Mouse (Mus musculus) liver, postnatal 0 days (tissue): ENCODE measurements at regions not wholly inside any gene's neighbourhood (a gene's known extent, or its start where the extent isn't known, plus 50 kb on each side); places are given as distances from the start of the nearest gene placed in this dataset.
A peak's percentile ranks its signal among the peaks of the same experiment; 100 is the strongest.

Experiments used
- ATAC-seq: fragments of 200-750 bp; cut with Nextera tagmentation; 2 replicates; pipeline ENCODE4 v1.8.0; 2017; ENCODE audit warnings: mild to moderate bottlenecking, moderate library complexity
- DNase-seq: peaks from one replicate; pipeline ENCODE4 v3.0.0-alpha.2; 2016
- H3K27ac ChIP-seq: fragments of 300-500 bp; sonication (generic); 2 replicates; pipeline ENCODE4 v1.5.1; 2014; ENCODE audit warnings: antibody characterized with exemption, moderate library complexity, mild to moderate bottlenecking, low read depth
- H3K27me3 ChIP-seq: fragments of 300-500 bp; sonication (generic); 2 replicates; pipeline ENCODE4 v1.6.1; 2014; ENCODE audit warnings: low read length, control low read depth, mixed read lengths; ENCODE audit not compliant: insufficient read depth
- H3K36me3 ChIP-seq: fragments of 300-500 bp; sonication (generic); replicated peaks from 2 replicates; pipeline ENCODE4 v1.6.1; 2014; ENCODE audit warnings: mild to moderate bottlenecking, control low read depth, low read length, moderate library complexity, mixed read lengths; ENCODE audit not compliant: insufficient read depth
- H3K4me1 ChIP-seq: fragments of 300-500 bp; sonication (generic); 2 replicates; pipeline ENCODE4 v1.6.1; 2014; ENCODE audit warnings: antibody characterized with exemption, mild to moderate bottlenecking, control low read depth; ENCODE audit not compliant: insufficient read depth
- H3K4me2 ChIP-seq: fragments of 300-500 bp; sonication (generic); 2 replicates; pipeline ENCODE4 v1.6.1; 2014; ENCODE audit warnings: low read depth, mild to moderate bottlenecking, low read length, moderate library complexity, mixed read lengths
- H3K4me3 ChIP-seq: fragments of 300-500 bp; sonication (generic); 2 replicates; pipeline ENCODE4 v1.5.1; 2014; ENCODE audit warnings: low read depth, low read length
- H3K9ac ChIP-seq: fragments of 300-500 bp; sonication (generic); replicated peaks from 2 replicates; pipeline ENCODE4 v1.6.1; 2014; ENCODE audit warnings: mild to moderate bottlenecking, moderate library complexity
- H3K9me3 ChIP-seq: fragments of 300-500 bp; sonication (generic); 2 replicates; pipeline ENCODE4 v1.6.1; 2016; ENCODE audit warnings: mild to moderate bottlenecking, control low read depth, low read length, mixed read lengths
- CTCF ChIP-seq: sonication (generic); IDR thresholded peaks from 2 replicates; pipeline ENCODE4 v1.5.1; 2016; ENCODE audit warnings: antibody characterized with exemption, low read depth
- EP300 ChIP-seq: IDR thresholded peaks from 2 replicates; pipeline ENCODE4 v1.6.1; 2016; ENCODE audit warnings: antibody characterized with exemption, low read depth, mild to moderate bottlenecking
- whole genome bisulfite sequencing: fragments of 180-500 bp; shearing (Covaris S2); extraction: QIAGEN DNeasy Blood & Tissue Kit; methylation state at CpG from one replicate; pipeline ENCODE4 v1.1.7; 2014; ENCODE audit not compliant: insufficient replicate concordance; 5-methylcytosine and 5-hydroxymethylcytosine counted together

GRCm38 (mm10) chr17:49172052-49172799, 240.0 kb downstream of the Lrfn2 start:
- Histone ChIP-seq H3K4me1 (peaks cover 6% of the 10 kb centered on the region; the same call in 1 of the 2 replicates), H3K9ac (no peak overlapping the region), H3K4me3 (peak overlapping the region; percentile 17; the same call in 1 of the 2 replicates), H3K9me3 (no peaks in the 10 kb centered on the region), H3K27ac (no peak overlapping the region), H3K27me3 (no peaks in the 10 kb centered on the region), H3K36me3 (no peaks in the 10 kb centered on the region), H3K4me2 (peak overlapping the region; percentile 57)
- ATAC-seq: no peak
- WGBS: 15% methylated on average over 15 of the region's 15 CpGs
- TF ChIP-seq CTCF (no peak), EP300 (no peak)
- no peak for DNase-seq

- no peak overlapping the region for H3K4me2 ChIP-seq
- TF ChIP-seq CTCF: no peak
- TF ChIP-seq EP300: no peak
- no peaks in the 10 kb centered on the region for H3K36me3 ChIP-seq
- H3K27ac ChIP-seq: no peak overlapping the region
- H3K4me1 ChIP-seq: peaks cover 6% of the 10 kb centered on the region; the same call in 1 of the 2 replicates
- WGBS: 46% methylated on average over 8 of the region's 8 CpGs
- DNase-seq (no peak), ATAC-seq (no peak)
- H3K27me3 ChIP-seq: no peaks in the 10 kb centered on the region
- H3K9ac ChIP-seq: no peak overlapping the region
- no peak overlapping the region for H3K4me3 ChIP-seq
- H3K9me3 ChIP-seq: no peaks in the 10 kb centered on the region
Measured at GRCm38 (mm10) chr17:49172800-49173150, 240.6 kb downstream of the Lrfn2 start.

- 66% methylated on average over 6 of the region's 6 CpGs for whole genome bisulfite sequencing
- Histone ChIP-seq H3K9me3 (no peaks in the 10 kb centered on the region), H3K27ac (no peak overlapping the region), H3K4me3 (no peak overlapping the region), H3K4me1 (no peaks in the 10 kb centered on the region), H3K36me3 (no peaks in the 10 kb centered on the region), H3K27me3 (no peaks in the 10 kb centered on the region), H3K9ac (no peak overlapping the region), H3K4me2 (no peak overlapping the region)
- DNase-seq (no peak), ATAC-seq (no peak)
- TF ChIP-seq CTCF (no peak), EP300 (no peak)
Measured at GRCm38 (mm10) chr17:49177966-49178731, 246.0 kb downstream of the Lrfn2 start.

- no peak overlapping the region for H3K4me3 ChIP-seq
- H3K9me3 ChIP-seq: no peaks in the 10 kb centered on the region
- no peak overlapping the region for H3K9ac ChIP-seq
- H3K36me3 ChIP-seq: no peaks in the 10 kb centered on the region
- H3K27ac ChIP-seq: no peak overlapping the region
- no peak overlapping the region for H3K4me2 ChIP-seq
- H3K4me1 ChIP-seq: no peaks in the 10 kb centered on the region
- ATAC-seq (peak; percentile 45), DNase-seq (peak; percentile 63)
- no peaks in the 10 kb centered on the region for H3K27me3 ChIP-seq
- TF ChIP-seq CTCF: peak; percentile 83
- no peak for TF ChIP-seq EP300
- whole genome bisulfite sequencing: 5% methylated on average over 4 of the region's 4 CpGs
Measured at GRCm38 (mm10) chr17:49182485-49182884, 245.7 kb upstream of the Mocs1 start.

- Histone ChIP-seq H3K9me3 (no peaks in the 10 kb centered on the region), H3K4me2 (no peak overlapping the region), H3K4me1 (no peaks in the 10 kb centered on the region), H3K36me3 (no peaks in the 10 kb centered on the region), H3K27ac (no peak overlapping the region), H3K9ac (no peak overlapping the region), H3K4me3 (no peak overlapping the region), H3K27me3 (no peaks in the 10 kb centered on the region)
- ATAC-seq (no peak), DNase-seq (no peak)
- WGBS: 67% methylated on average over 3 of the region's 3 CpGs
- TF ChIP-seq EP300 (no peak), CTCF (no peak)
Measured at GRCm38 (mm10) chr17:49183917-49184316, 244.2 kb upstream of the Mocs1 start.

GRCm38 (mm10) chr17:49185052-49185612, 243.0 kb upstream of the Mocs1 start:
- ATAC-seq (no peak), DNase-seq (no peak)
- H3K4me3 ChIP-seq: no peak overlapping the region

More at GRCm38 (mm10) chr17:49185052-49185612, 243.0 kb upstream of the Mocs1 start:
- Histone ChIP-seq H3K27ac (no peak overlapping the region), H3K4me1 (no peaks in the 10 kb centered on the region), H3K36me3 (no peaks in the 10 kb centered on the region), H3K27me3 (no peaks in the 10 kb centered on the region), H3K9ac (no peak overlapping the region), H3K4me2 (no peak overlapping the region), H3K9me3 (no peaks in the 10 kb centered on the region)
- WGBS: 53% methylated on average over 8 of the region's 8 CpGs
- no peak for TF ChIP-seq CTCF
- no peak for TF ChIP-seq EP300
